Mouse (Mus musculus) ovary, postnatal 36 days (tissue): ENCODE data around the gene Anp32a.

Experiments
- DNase-seq: peaks from one replicate; pipeline ENCODE4 v3.0.0; 2022; ENCODE audit warnings: low spot score, mixed read lengths

Gene Anp32a

GRCm38 (mm10) chr9:62341123-62341486, at the start of gene Anp32a:
Gene Anp32a (plus strand): TSS chr9:62341293.
- peak; percentile 99 for DNase-seq

GRCm38 (mm10) chr9:62295006-62295698, 45.9 kb upstream of the Anp32a start:
- DNase-seq: peak; percentile 70

DNA sequence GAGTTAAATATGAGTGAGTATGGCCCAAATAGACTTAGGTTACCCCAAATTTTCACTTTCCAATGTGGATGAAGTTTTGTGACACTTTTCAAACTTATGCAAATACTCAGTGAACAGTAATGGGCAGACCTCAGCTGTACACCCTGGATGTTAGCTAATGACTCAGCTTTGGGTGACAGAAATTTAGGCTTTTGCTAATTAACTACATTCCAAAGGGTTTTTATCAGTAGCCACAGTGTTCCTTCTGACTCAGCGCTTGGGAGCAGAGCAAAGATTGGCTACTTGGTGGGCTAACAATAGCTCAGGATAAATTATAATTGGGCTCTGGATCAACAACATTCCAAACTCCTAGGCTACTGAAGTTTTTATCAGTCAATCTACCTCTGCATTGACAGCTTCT, 44.2 kb upstream of the Anp32a start:
- DNase-seq: no peak

DNA sequence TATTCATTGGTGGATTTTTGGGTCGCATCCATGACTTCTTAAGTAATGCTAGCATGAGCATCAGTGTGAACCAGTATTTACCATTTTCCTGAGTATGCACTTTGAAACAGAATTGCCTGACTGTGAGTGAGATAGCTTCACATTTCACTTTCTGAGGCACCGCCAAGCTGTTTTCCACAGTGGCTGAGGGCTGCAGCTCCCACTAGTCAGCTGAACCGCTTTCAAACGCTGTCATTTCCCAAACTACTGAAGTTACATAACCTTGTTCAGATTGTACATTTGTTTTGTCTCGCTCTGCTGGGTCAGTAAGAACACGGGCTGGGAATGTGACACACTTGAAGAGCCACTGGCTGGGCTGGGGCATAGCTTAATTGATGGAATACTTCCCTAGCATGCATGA, 25.5 kb upstream of the Anp32a start:
- no peak for DNase-seq

DNA sequence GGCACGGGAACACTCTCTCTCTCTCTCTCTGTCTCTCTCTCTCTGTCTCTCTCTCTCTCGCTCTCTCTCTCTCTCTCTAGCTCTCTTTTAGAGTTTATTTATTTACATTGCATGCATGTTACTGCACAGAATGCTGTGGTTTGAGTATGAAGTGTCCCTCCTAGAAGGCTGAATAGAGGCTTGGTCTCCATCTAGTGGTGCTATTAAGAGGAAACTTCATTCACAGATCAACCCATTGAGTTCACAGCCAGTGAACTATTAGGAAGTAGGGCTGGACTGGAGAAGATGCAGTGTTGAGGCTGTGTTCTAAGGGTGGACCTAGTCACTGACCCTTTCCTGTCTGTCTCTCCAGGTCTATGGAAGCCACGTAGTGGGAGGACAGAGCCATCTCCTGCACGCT, 22.4 kb upstream of the Anp32a start:
- DNase-seq: no peak

GRCm38 (mm10) chr9:62323816-62324215, 17.3 kb upstream of the Anp32a start:
- DNase-seq: no peak

- no peak for DNase-seq
These were observed 15.1 kb upstream of the Anp32a start for GRCm38 (mm10) chr9:62325965-62326364.

GRCm38 (mm10) chr9:62334298-62334825, 6.7 kb upstream of the Anp32a start:
- no peak for DNase-seq

DNA sequence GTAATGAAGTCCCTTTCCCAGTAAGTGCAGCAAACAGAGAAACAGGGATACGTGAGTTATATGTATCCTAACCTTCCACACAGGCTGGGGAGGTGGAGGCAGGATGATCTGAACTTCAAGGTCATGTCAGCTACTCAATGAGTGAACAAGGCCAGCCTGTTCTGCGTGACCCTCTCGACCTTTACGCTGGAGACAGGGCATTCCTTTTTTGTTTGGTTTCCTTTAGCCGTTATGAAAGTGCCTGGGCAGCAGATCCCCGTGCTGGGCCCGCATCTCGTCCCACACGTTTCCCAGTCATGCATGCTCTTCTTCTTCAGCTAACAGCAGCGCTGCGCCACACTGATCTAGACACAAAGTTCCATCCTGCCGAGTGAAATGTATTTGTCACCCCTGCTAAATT, 5.7 kb upstream of the Anp32a start:
- DNase-seq: no peak

DNA sequence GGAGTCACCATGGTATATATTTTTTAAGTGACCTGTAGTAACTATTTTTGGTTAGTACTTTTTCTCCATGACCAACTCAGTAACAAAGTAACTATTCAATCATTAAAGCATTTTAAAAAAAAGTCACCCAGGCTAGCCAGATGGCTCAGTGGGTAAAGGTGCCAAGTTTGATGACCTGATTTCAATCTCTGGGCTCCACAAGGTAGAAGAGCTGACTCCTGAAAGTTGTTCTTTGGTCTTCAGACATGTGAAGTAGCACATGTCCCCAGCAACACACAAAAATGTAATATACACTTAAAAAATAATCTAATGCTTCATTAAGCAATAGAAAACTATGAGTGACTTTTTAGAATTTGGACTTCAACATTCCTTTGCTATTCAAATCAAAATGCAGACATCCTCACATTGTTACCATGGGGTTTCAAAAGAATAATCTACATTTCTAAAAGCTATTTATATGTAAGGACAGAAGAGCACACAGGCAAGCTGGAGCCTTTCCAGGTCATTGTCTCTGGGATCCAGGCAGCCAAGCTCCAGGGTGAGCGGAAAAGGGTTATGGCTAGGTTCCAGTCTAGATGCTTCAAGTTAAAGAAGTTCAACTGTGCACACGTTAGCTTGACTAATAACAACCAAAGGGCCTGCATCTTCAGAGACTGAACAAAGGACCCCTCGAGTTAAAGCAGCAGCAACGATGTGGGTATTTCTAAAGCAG, 3.0 kb upstream of the Anp32a start:
- no peak for DNase-seq

GRCm38 (mm10) chr9:62338636-62339191, 2.4 kb upstream of the Anp32a start:
- no peak for DNase-seq

DNA sequence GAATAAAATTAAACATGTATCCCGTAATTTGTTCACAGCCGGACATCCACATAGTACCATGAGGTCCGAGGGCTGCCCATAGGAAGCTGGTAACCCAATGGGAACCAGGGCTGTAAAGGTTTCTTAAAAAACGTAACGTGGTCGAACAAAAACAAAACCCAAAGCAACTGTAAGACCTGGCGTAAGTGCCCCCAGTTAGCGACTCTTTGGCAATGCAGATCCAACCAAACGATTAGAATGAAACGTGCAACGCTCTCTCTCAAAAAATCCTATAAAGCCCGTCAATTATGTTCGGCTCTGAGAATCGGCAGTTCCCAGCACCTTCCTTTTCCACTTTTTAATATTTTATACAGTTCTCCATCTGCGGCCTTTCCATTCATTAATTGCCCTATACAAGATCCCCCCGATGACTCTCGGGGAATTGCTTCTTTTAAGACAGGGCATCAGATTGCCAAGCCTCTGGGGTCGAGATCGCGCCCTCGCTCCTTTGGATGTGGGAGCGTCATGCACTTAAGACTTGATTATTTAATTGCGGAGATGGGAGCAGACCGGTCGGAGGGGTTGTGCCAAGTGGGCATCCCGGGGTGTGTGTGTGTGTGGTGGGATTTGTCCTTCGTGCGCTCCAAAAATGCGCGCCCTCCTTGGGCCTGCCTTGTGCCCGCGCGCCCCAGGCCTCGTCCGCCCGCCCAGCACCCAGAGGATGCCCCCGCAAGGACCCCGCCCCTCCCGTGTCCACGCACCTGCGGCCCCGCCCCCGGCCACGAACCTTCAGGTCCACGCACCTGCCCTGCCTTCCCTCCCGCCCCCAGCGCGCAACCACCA, 581 bp upstream of the Anp32a start:
- no peak for DNase-seq

DNA sequence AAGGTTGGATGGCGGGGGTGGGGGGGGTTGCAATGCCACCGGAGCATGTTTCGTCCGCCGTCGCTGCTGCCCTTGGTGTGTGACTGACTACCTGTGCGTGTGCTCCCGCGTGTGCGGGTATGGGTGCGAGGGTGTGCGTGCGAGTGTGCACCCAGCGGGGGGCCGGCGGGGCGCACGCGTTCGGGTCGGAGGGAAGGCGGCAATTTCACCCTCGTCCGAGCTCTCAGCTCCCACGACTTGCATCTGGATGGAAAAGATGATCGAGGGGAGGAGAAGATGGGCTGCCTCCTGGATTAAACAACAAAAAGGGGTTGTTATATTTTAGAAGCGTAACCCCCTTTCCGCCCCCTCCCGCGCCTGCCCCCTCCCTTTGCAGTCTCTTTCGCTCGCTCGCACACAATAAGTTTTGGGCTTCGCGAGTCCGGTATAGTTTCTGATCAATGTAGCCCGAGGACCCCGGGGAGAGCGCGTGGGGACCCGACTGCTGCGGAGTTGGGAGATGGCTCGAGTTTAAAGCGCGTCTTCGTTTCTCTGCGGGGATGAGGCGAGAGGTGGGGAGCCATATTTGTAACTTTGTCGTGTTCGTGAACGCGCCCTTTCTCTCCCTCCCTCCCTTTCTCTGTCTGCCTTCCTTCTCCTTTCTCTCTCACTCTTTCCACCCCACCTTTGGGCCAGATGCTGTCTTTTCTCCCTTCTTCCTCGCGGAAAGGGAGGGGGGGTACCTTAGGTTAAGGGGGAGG, 778 bp downstream of the Anp32a start:
- DNase-seq: peak; percentile 47

DNA sequence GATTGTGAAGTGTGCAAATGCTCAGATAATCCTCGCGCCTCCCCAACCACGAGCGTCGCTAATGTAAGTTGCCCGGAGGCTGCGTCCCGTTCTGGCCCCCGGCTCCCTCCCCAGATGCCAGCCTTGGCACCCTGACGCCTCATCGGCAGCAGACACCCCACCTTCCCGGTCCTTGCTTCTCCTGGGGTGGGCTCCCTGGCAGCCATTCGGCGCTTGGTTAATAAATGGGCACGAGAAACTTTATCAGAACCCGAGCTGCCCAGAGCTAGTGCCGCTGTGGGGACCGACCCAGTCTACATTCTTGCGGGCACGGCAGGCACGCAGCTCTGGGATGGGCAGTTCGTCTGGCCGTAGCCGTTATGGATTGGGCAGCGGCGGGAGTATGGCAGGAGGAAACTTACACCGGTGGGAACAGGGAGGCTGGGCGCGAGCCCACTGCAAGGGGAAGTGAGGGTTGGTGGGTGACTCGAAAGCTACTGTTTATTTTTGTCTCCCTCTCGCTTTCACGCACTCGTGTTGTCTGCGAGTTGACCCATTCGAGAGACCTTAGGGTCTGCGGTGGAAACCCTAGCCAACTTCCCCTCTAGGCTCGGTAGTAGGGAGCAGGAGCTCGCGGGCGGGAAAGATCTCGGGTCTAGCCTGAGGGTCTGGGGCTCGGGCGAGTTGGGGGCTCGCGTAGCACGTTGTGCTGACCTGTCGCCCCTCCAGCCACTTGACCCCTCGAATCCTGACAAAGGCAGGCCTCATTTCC, 1.5 kb downstream of the Anp32a start:
- peak; percentile 68 for DNase-seq

DNA sequence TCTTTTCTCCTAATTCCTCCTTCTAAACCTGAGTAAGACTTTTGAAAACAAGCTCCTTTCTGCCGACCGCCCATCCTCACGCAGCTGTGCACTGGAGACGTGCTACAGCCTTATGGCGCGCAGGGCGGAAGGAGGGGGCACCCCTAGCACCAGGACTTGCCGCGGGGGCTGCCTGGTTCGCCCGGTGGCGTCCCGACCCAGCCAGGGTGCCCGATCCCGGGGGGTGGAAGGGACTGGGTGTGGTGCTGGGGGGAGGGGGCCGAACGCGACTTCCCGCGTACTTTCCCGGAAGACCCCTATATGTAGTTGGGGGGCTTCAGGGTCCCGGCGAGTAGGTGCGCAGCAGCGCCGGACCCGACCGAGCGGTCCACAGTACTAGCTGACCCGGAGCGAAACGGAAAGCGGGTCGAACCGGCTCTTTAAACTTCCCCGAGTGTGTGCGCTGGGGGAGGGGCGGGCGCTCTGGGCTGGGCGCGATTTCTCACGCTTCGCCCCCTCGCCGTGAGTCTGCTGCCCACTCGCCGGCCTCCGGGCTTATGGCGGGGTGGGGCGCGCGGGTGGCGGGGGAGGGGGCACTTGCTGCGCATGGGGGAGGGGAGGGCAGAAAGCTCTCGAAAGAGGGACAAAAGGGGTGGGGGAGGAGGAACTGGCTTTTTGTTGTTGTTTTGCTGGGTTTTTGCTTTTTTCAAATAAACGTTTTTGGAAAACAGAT, 2.3 kb downstream of the Anp32a start:
- peak; percentile 82 for DNase-seq

DNA sequence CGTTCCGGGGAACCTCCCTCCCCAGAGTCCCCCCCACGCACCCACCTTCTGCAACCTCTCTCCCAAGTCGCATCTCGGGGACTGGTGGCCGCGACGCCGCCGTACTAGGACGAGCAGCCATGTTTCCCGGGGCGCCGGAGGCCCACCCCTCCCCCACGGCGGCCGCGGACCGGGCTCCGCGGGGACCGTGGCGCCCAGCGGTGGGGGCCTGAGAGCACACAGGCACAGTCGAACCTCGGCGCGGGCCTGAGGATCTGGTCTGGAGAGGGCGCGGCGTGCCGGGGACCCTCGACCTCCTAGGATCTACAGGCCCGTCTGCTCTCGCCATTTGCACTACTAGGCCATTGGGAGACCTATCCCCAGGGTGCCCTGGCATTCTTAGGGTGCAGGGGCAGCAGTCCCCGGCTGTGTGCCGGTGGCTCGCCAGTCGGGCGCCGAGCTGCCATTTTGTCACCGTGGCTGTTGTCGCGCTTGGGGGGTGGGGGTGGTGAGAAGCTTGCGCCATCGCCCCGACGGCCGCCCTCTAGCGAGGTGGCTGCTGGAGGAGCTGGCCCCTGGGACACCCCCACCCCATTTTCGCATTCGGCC, 2.9 kb downstream of the Anp32a start:
- peak; percentile 76 for DNase-seq

- peak; percentile 76 for DNase-seq
These were observed 3.5 kb downstream of the Anp32a start for GRCm38 (mm10) chr9:62344545-62344944.

DNA sequence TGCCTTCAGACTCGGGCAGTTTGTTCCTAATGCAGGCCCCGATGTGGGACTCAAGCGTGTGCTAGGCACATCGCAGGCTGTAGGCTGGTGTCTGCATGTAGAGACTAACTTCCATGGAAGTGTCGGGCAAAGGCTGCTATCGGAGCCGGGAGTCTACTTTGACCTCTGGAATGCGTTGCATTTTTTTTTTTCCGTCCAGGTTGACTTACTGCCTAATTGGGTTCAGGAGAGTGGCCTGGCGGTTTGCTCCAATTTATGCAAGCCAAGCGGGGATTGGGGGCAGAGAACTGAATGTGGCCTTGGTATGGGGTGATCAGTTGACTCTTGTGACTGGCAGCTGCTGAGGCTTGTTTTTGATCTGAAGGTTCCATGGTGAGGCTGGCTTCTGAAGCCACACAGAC, 4.0 kb downstream of the Anp32a start:
- no peak for DNase-seq

GRCm38 (mm10) chr9:62345633-62346387, 4.7 kb downstream of the Anp32a start:
- no peak for DNase-seq
